ENCODE assay signal across 11 mouse cellular contexts in genomic region chr9:88329166-88329748, GRCm38 (mm10). TPM values are rescaled to one million over a fixed set of nuclear protein-coding genes. Genes with fewer than 3 reads are reported as not detected.
DNase-seq lines count a peak whose midpoint lies in the region; ATAC-seq and TF ChIP-seq lines count a peak whose summit lies in the region.
"Had no signal": no experiment of that assay in that cellular context is flagged by ENCODE, and none has a peak within 500 bp of the region (broad histone marks: within the 10 kb centered on the region; RNA-seq: fewer than 3 reads in every experiment).

No protein-coding gene starts in this region.

- TF ChIP-seq POLR2A in heart, adult 2 months (IDR thresholded peaks at IDR 0.05; ENCODE audit: insufficient read depth, low read depth, low read length), result no peak

- no peak for DNase-seq in heart, adult 2 months
- DNase-seq in heart, postnatal 36 days, result no peak
- peak; percentile 10 for DNase-seq in thymus, postnatal 14 days
- no peak for DNase-seq in thymus, adult 18-20 months
- no peak for DNase-seq in liver, postnatal 0 days
- DNase-seq in hindbrain, embryonic 10.5 days (ENCODE audit: low spot score), result no peak
- DNase-seq in urinary bladder, postnatal 36 days (ENCODE audit: low spot score in 2 of 2), result no peak
- DNase-seq: cerebellum, adult 2 months had no signal

- no peak for ATAC-seq in liver, postnatal 0 days
- no peak for ATAC-seq in stomach, embryonic 16.5 days (ENCODE audit: insufficient read depth, low FRiP score)

- H3K9ac ChIP-seq in heart, adult 2 months (ENCODE audit: low read depth, low read length), result peak overlapping the region; percentile 58
- H3K9ac ChIP-seq in liver, postnatal 0 days (replicated peaks), result no peak overlapping the region
- H3K9ac ChIP-seq in stomach, embryonic 16.5 days (ENCODE audit: low read length), result no peak overlapping the region
- H3K9ac ChIP-seq: heart, embryonic 12.5 days; midbrain, embryonic 12.5 days had no signal

- TF ChIP-seq CTCF in heart, adult 2 months (IDR thresholded peaks at IDR 0.05), result no peak
- TF ChIP-seq CTCF in liver, postnatal 0 days (IDR thresholded peaks at IDR 0.05; ENCODE audit: low read depth), result no peak

- 35% methylated on average over 10 of the region's 10 CpGs for WGBS in heart, adult 2 months
- 33% methylated on average over 10 of the region's 10 CpGs for WGBS in liver, postnatal 0 days (ENCODE audit: insufficient replicate concordance)
- 24% methylated on average over 10 of the region's 10 CpGs for WGBS in stomach, embryonic 16.5 days
- WGBS in hindbrain, embryonic 10.5 days, result 37% methylated on average over 10 of the region's 10 CpGs

- peak overlapping the region; percentile 73 for H3K4me2 ChIP-seq in liver, postnatal 0 days (ENCODE audit: low read depth, low read length)
- peak overlapping the region; percentile 8 for H3K4me2 ChIP-seq in stomach, embryonic 16.5 days (ENCODE audit: low read depth, low read length)
- H3K4me2 ChIP-seq: heart, embryonic 12.5 days; midbrain, embryonic 12.5 days had no signal

- no peak for TF ChIP-seq EP300 in heart, adult 2 months (IDR thresholded peaks at IDR 0.05; ENCODE audit: insufficient read depth, low read depth, low read length)
- TF ChIP-seq EP300 in liver, postnatal 0 days (IDR thresholded peaks at IDR 0.05; ENCODE audit: low read depth), result no peak

- H3K36me3 ChIP-seq in heart, adult 2 months (ENCODE audit: control insufficient read depth, insufficient read depth, low read length), result peaks cover 3% of the 10 kb centered on the region
- no peaks in the 10 kb centered on the region for H3K36me3 ChIP-seq in liver, postnatal 0 days (replicated peaks; ENCODE audit: insufficient read depth, low read length)
- no peaks in the 10 kb centered on the region for H3K36me3 ChIP-seq in stomach, embryonic 16.5 days (ENCODE audit: control insufficient read depth, insufficient read depth, low read length)
- no peaks in the 10 kb centered on the region for H3K36me3 ChIP-seq in hindbrain, embryonic 10.5 days
- H3K36me3 ChIP-seq: heart, embryonic 12.5 days; midbrain, embryonic 12.5 days had no signal

- intact Hi-C loops in heart, adult 2 months (cut with DNase I), result loop anchor here (2.0 kb wide), 1 partner anchor 32 kb away; no protein-coding TSS in a partner anchor
- intact Hi-C loops in heart, postnatal 36 days (cut with DNase I), result loop anchor here (5.0 kb wide), 2 partner anchors 52 to 87 kb away; no protein-coding TSS in a partner anchor

- H3K9me3 ChIP-seq in liver, postnatal 0 days (ENCODE audit: low read length), result no peaks in the 10 kb centered on the region
- H3K9me3 ChIP-seq in stomach, embryonic 16.5 days (replicated peaks; ENCODE audit: control insufficient read depth, low read length), result no peaks in the 10 kb centered on the region
- 0 out of 2 replicates have a peak, but pooled peaks cover 2% of the 10 kb centered on the region for H3K9me3 ChIP-seq in hindbrain, embryonic 10.5 days
- H3K9me3 ChIP-seq: heart, embryonic 12.5 days; midbrain, embryonic 12.5 days had no signal

- H3K27me3 ChIP-seq in heart, adult 2 months (ENCODE audit: control insufficient read depth, insufficient read depth, low read length), result peaks cover 2% of the 10 kb centered on the region; the same call in 1 of the 2 replicates
- H3K27me3 ChIP-seq in liver, postnatal 0 days (ENCODE audit: insufficient read depth, low read length), result peaks cover 4% of the 10 kb centered on the region; the same call in 1 of the 2 replicates
- H3K27me3 ChIP-seq in stomach, embryonic 16.5 days (ENCODE audit: control insufficient read depth, insufficient read depth, low read length), result no peaks in the 10 kb centered on the region
- peaks cover 70% of the 10 kb centered on the region for H3K27me3 ChIP-seq in hindbrain, embryonic 10.5 days (ENCODE audit: insufficient read depth, poor library complexity, severe bottlenecking)

- no peaks in the 10 kb centered on the region for H3K4me1 ChIP-seq in heart, adult 2 months (ENCODE audit: control insufficient read depth, insufficient read depth, low read length)
- no peaks in the 10 kb centered on the region; the same call in 1 of the 2 replicates for H3K4me1 ChIP-seq in liver, postnatal 0 days (ENCODE audit: insufficient read depth)
- peaks cover 5% of the 10 kb centered on the region for H3K4me1 ChIP-seq in stomach, embryonic 16.5 days (ENCODE audit: control insufficient read depth, insufficient read depth, low read length)
- peaks cover 27% of the 10 kb centered on the region for H3K4me1 ChIP-seq in hindbrain, embryonic 10.5 days (replicated peaks)

- H3K27ac ChIP-seq in heart, adult 2 months, result peak overlapping the region; percentile 36; the same call in 1 of the 2 replicates
- peak overlapping the region; percentile 55 for H3K27ac ChIP-seq in liver, postnatal 0 days (ENCODE audit: low read depth)
- H3K27ac ChIP-seq in stomach, embryonic 16.5 days (ENCODE audit: low read length), result 0 out of 2 replicates have a peak overlapping the region, but pooled peaks have one; percentile 2
- H3K27ac ChIP-seq in hindbrain, embryonic 10.5 days, result no peak overlapping the region
- H3K27ac ChIP-seq: midbrain, embryonic 12.5 days had no signal

- peak overlapping the region; percentile 22; the same call in 1 of the 2 replicates for H3K4me3 ChIP-seq in heart, adult 2 months
- H3K4me3 ChIP-seq in liver, postnatal 0 days (ENCODE audit: low read depth, low read length), result peak overlapping the region; percentile 57
- no peak overlapping the region for H3K4me3 ChIP-seq in stomach, embryonic 16.5 days (replicated peaks; ENCODE audit: low read length)
- no peak overlapping the region for H3K4me3 ChIP-seq in hindbrain, embryonic 10.5 days
- H3K4me3 ChIP-seq: heart, embryonic 12.5 days; midbrain, embryonic 12.5 days had no signal

- H3K79me2 ChIP-seq in heart, adult 2 months (replicated peaks; ENCODE audit: control insufficient read depth, insufficient read depth, low read length), result no peaks in the 10 kb centered on the region

RNA-seq across cellular contexts. Expression of gene Nt5e, which starts 2.3 kb away (rescaled TPM):
- total RNA-seq in heart, adult 2 months (2021), result 10 to 100 TPM; 13.4 to 15.5 TPM
- 8.1 and 11.1 TPM in 2 replicates for polyA plus RNA-seq in heart, adult 2 months (2012; rRNA removed)
- 10 to 100 TPM; 13.0 to 14.1 TPM for total RNA-seq in heart, postnatal 36 days (2021)
- polyA plus RNA-seq in liver, postnatal 0 days (2015; fragmentation: Nextera tagmentation; extraction: Ambion mirVana), result 17.3 and 18.9 TPM in 2 replicates
- 6.5 and 8.8 TPM in 2 replicates for polyA plus RNA-seq in stomach, embryonic 16.5 days (2015; fragmentation: Nextera tagmentation; extraction: Ambion mirVana)
- 0.95 and 1.3 TPM in 2 replicates for polyA plus RNA-seq in hindbrain, embryonic 10.5 days (2016; fragmentation: Nextera tagmentation; extraction: Ambion mirVana)

Comparison
In these comparisons a context has a peak if more than half of its experiments do, and no peak if none do; other contexts are left out.
1. H3K4me3 ChIP-seq: peak in heart, adult 2 months (single experiment) and liver, postnatal 0 days (single experiment); none in stomach, embryonic 16.5 days (single experiment) and hindbrain, embryonic 10.5 days (single experiment).